Mouse (Mus musculus): ENCODE data around the gene Hist1h2bh.

DNA sequence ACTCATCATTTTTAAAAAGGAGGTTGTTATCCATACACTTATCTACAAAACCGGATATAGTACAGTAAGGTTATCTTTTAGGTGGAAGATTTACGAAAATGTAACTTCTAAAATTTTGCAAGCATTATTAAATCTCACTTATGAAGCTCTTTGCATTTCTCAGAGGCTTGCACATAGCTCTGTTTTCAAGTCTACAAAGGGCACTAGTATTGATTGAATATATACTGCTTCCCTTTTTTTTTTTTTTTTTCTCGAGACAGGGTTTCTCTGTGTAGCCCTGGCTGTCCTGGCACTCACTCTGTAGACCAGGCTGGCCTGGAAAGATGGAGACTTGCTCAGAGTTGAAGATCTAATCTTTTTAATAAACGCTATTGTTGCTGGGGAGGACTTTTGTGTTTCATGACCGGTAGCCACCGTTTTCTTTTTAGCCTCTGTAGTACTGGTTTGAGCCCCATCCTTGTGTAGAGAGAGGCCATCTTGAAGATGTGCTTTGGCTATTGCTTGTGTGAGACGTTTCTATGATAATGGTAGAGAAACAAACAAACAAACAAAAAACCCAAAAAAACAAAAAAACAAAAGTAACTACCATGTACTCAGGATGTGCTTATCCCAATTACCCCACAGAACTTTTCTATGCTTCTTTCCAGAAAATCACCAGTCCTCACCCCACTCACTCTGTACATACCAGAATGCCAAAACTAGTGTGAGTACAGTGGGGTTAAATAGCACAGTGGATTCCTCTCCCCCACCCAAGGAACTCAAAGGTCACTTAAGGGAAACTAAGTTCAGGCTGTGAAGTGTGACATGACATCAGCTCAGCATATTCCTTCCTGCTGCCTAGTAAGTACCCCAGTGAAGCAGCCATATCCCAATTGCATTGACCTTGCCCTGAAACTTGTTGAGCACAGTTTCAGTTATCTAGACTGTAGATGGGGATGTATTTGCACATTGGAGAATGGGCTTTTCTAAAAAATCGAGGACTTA, 9.0 kb upstream of the Hist1h2bh start:
- TF ChIP-seq CTCF (IDR thresholded peaks at IDR 0.05; ENCODE audit: low read depth) (no peak), EP300 (IDR thresholded peaks at IDR 0.05; ENCODE audit: low read depth) (no peak)
